Mouse (Mus musculus) lung, adult 2 months (tissue): ENCODE data around the gene Dmac2.

Experiments
- CTCF ChIP-seq: fragments of 200-500 bp; IDR thresholded peaks from 2 replicates; pipeline ENCODE4 v1.5.1; 2011; ENCODE audit warnings: mild to moderate bottlenecking, low read length, control low read depth; ENCODE audit not compliant: insufficient read depth
- POLR2A ChIP-seq: fragments of 200-500 bp; IDR thresholded peaks from 2 replicates; pipeline ENCODE4 v1.6.1; 2011; ENCODE audit warnings: low read depth, mild to moderate bottlenecking, control low read depth, low read length, borderline replicate concordance; ENCODE audit errors: extremely low read depth

DNA sequence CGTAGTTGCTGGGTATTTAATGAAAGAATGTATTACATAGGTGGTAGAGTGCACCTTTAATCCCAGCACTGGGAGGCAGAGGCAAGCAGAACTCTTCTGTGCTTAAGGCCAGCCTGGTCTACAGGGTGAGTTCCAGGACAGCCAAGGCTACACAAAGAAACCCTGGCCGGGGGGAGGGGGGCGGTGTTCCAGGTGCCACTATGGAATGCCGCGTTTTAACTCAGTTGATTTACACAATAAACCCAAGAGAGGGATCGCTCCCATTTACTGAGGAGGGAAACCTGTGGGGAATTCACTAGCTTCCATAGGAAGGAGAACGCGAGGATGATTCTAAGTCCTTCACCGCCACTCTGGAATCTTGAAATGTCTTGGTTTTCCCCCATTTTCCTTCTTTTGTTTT is 50.4 kb downstream of the Dmac2 start:
- TF ChIP-seq POLR2A = no peak
- no peak for TF ChIP-seq CTCF
